Mouse (Mus musculus) ES-Bruce4 (cell line): ENCODE results near the gene Rspo1.

ENCODE experiments used
- CTCF ChIP-seq: IDR thresholded peaks from one replicate; pipeline ENCODE4 v1.8.1; 2011; ENCODE audit warnings: low read depth, low read length
- POLR2A ChIP-seq: IDR thresholded peaks from one replicate; pipeline ENCODE4 v1.8.1; 2011; ENCODE audit warnings: low read length; ENCODE audit not compliant: insufficient read depth

- TF ChIP-seq CTCF, result no peak
- no peak for TF ChIP-seq POLR2A
These were observed 35.8 kb upstream of the Rspo1 start for GRCm38 (mm10) chr4:124950181-124951035.
